Mouse (Mus musculus) ES-E14 (cell line): ENCODE measurements at regions not wholly inside any gene's neighbourhood (a gene's known extent, or its start where the extent isn't known, plus 50 kb on each side); places are given as distances from the start of the nearest gene placed in this dataset.

ENCODE experiments used
- CHD2 ChIP-seq: IDR thresholded peaks from 2 replicates; pipeline ENCODE4 v1.6.1; 2014; ENCODE audit warnings: mild to moderate bottlenecking, low read depth, low read length, inconsistent platforms
- HCFC1 ChIP-seq: IDR thresholded peaks from 2 replicates; pipeline ENCODE4 v1.6.1; 2012; ENCODE audit warnings: low read length, inconsistent platforms, borderline replicate concordance; ENCODE audit not compliant: insufficient read depth
- MAFK ChIP-seq: IDR thresholded peaks from 2 replicates; pipeline ENCODE4 v1.6.1; 2014; ENCODE audit warnings: mild to moderate bottlenecking, low read depth, low read length, inconsistent platforms; ENCODE audit not compliant: insufficient read depth
- ZNF384 ChIP-seq: IDR thresholded peaks from 2 replicates; pipeline ENCODE4 v1.6.1; 2012; ENCODE audit warnings: low read depth, low read length, inconsistent platforms

GRCm38 (mm10) chr9:25773899-25774298 lies 292.6 kb downstream of the Eepd1 start:
- no peak for TF ChIP-seq CHD2
- no peak for TF ChIP-seq MAFK
- no peak for TF ChIP-seq HCFC1
- TF ChIP-seq ZNF384 = no peak
